Mouse (Mus musculus) CH12.LX (cell line): ENCODE measurements at regions not wholly inside any gene's neighbourhood (a gene's known extent, or its start where the extent isn't known, plus 50 kb on each side); places are given as distances from the start of the nearest gene placed in this dataset.

ENCODE experiments used
- DNase-seq: peaks from one replicate; pipeline ENCODE4 v3.0.0-alpha.2; 2013; ENCODE audit errors: extremely low read depth
- H3K27ac ChIP-seq: 2 replicates; pipeline ENCODE4 v1.5.1; 2012; ENCODE audit warnings: low read depth, mild to moderate bottlenecking, control low read depth, moderate library complexity; ENCODE audit not compliant: insufficient read depth
- H3K27me3 ChIP-seq: replicated peaks from 2 replicates; pipeline ENCODE3; 2012; ENCODE audit warnings: inconsistent platforms
- H3K36me3 ChIP-seq, 2 experiments: replicated peaks in 1 of 2; 2 replicates each; pipeline versions ENCODE3 to v1.6.1; 2012; ENCODE audit warnings: inconsistent platforms in 1 of 2, low read length in 1 of 2, mild to moderate bottlenecking in 1 of 2, mixed read lengths in 1 of 2, moderate library complexity in 1 of 2; ENCODE audit not compliant: control insufficient read depth in 1 of 2, insufficient read depth in 1 of 2
- H3K4me1 ChIP-seq, 2 experiments: 2 replicates each; pipeline ENCODE4 v1.6.1; 2012; ENCODE audit warnings: inconsistent platforms in 1 of 2, moderate library complexity in 1 of 2; ENCODE audit not compliant: insufficient read depth in 2 of 2, control insufficient read depth in 1 of 2
- H3K4me2 ChIP-seq: 2 replicates; pipeline ENCODE4 v1.6.1; 2012; ENCODE audit warnings: low read depth, mild to moderate bottlenecking, control low read depth; ENCODE audit not compliant: poor library complexity, insufficient read depth, severe bottlenecking
- H3K4me3 ChIP-seq, 3 experiments: fragments of 150-350 bp in 1 of 3; sonication (generic) in 1 of 3; replicated peaks in 1 of 3; 2 replicates each; pipeline versions ENCODE3 to v1.5.1; 2011 to 2012; ENCODE audit warnings: low read depth in 2 of 3, low read length in 2 of 3, mild to moderate bottlenecking in 2 of 3, moderate library complexity in 2 of 3, control low read depth in 1 of 3, improper control_type of control experiment in 1 of 3, inconsistent platforms in 1 of 3, mixed read lengths in 1 of 3; ENCODE audit not compliant: poor library complexity in 1 of 3
- H3K79me2 ChIP-seq: replicated peaks from 2 replicates; pipeline ENCODE4 v1.6.1; 2012; ENCODE audit warnings: mild to moderate bottlenecking, moderate library complexity; ENCODE audit not compliant: control insufficient read depth, poor library complexity, insufficient read depth, severe bottlenecking; ENCODE audit errors: extremely low read depth
- H3K9ac ChIP-seq: 2 replicates; pipeline ENCODE4 v1.6.1; 2012; ENCODE audit warnings: low read depth, mild to moderate bottlenecking, control low read depth, moderate library complexity; ENCODE audit not compliant: insufficient read depth
- H3K9me3 ChIP-seq: replicated peaks from 2 replicates; pipeline ENCODE3; 2012; ENCODE audit warnings: low read length, inconsistent platforms, mixed read lengths
- BHLHE40 ChIP-seq: IDR thresholded peaks from 2 replicates; pipeline ENCODE4 v1.6.1; 2011; ENCODE audit warnings: mild to moderate bottlenecking, low read depth, low read length, improper control_type of control experiment
- CHD1 ChIP-seq: IDR thresholded peaks from 2 replicates; pipeline ENCODE4 v1.6.1; 2012; ENCODE audit warnings: low read depth, low read length, improper control_type of control experiment, inconsistent platforms
- ELF1 ChIP-seq: IDR thresholded peaks from 2 replicates; pipeline ENCODE4 v1.6.1; 2014; ENCODE audit warnings: low read depth, mild to moderate bottlenecking, inconsistent platforms, low read length, improper control_type of control experiment
- EP300 ChIP-seq: IDR thresholded peaks from 2 replicates; pipeline ENCODE4 v1.6.1; 2011; ENCODE audit warnings: low read length, improper control_type of control experiment
- ETS1 ChIP-seq: conservative IDR thresholded peaks from 2 replicates; pipeline ENCODE4 v1.6.1; 2012; ENCODE audit warnings: low read depth, mild to moderate bottlenecking, inconsistent platforms, low read length, improper control_type of control experiment, moderate library complexity
- HCFC1 ChIP-seq: IDR thresholded peaks from 2 replicates; pipeline ENCODE4 v1.6.1; 2012; ENCODE audit warnings: low read depth, mild to moderate bottlenecking, inconsistent platforms, low read length, improper control_type of control experiment
- IRF4 ChIP-seq: IDR thresholded peaks from 2 replicates; pipeline ENCODE4 v1.6.1; 2014; ENCODE audit warnings: low read depth, mild to moderate bottlenecking, inconsistent platforms, low read length, improper control_type of control experiment
- JUN ChIP-seq: IDR thresholded peaks from 2 replicates; pipeline ENCODE4 v1.6.1; 2011; ENCODE audit warnings: low read depth, mild to moderate bottlenecking, low read length, improper control_type of control experiment, moderate library complexity; ENCODE audit not compliant: insufficient read depth
- JUND ChIP-seq: conservative IDR thresholded peaks from 2 replicates; pipeline ENCODE4 v1.6.1; 2011; ENCODE audit warnings: low read depth, low read length, improper control_type of control experiment
- MAFK ChIP-seq: IDR thresholded peaks from 2 replicates; pipeline ENCODE4 v1.6.1; 2011; ENCODE audit warnings: low read length, improper control_type of control experiment; ENCODE audit not compliant: insufficient replicate concordance
- MEF2A ChIP-seq: IDR thresholded peaks from 2 replicates; pipeline ENCODE4 v1.6.1; 2014; ENCODE audit warnings: low read depth, mild to moderate bottlenecking, inconsistent platforms, low read length, improper control_type of control experiment, borderline replicate concordance
- MYC ChIP-seq: IDR thresholded peaks from 2 replicates; pipeline ENCODE4 v1.6.1; 2011; ENCODE audit warnings: low read depth, mild to moderate bottlenecking, improper control_type of control experiment, low read length
- NRF1 ChIP-seq: IDR thresholded peaks from 2 replicates; pipeline ENCODE4 v1.6.1; 2014; ENCODE audit warnings: low read depth, mild to moderate bottlenecking, inconsistent platforms, low read length, improper control_type of control experiment, moderate library complexity
- PAX5 ChIP-seq: IDR thresholded peaks from 2 replicates; pipeline ENCODE4 v1.6.1; 2012; ENCODE audit warnings: low read length, inconsistent platforms, mixed read lengths
- POLR2A ChIP-seq: IDR thresholded peaks from 2 replicates; pipeline ENCODE4 v1.6.1; 2011; ENCODE audit warnings: low read depth, mild to moderate bottlenecking, improper control_type of control experiment, low read length
- RAD21 ChIP-seq: IDR thresholded peaks from 2 replicates; pipeline ENCODE4 v1.6.1; 2011; ENCODE audit warnings: low read depth, mild to moderate bottlenecking, low read length, improper control_type of control experiment, moderate library complexity
- SIN3A ChIP-seq: IDR thresholded peaks from 2 replicates; pipeline ENCODE4 v1.6.1; 2012; ENCODE audit warnings: low read length, improper control_type of control experiment, inconsistent platforms
- SMC3 ChIP-seq: IDR thresholded peaks from 2 replicates; pipeline ENCODE4 v1.6.1; 2011; ENCODE audit warnings: low read depth, low read length, improper control_type of control experiment
- TBP ChIP-seq: conservative IDR thresholded peaks from 2 replicates; pipeline ENCODE4 v1.6.1; 2011; ENCODE audit warnings: low read depth, low read length, improper control_type of control experiment
- TCF12 ChIP-seq: IDR thresholded peaks from 2 replicates; pipeline ENCODE4 v1.6.1; 2014; ENCODE audit warnings: low read depth, mild to moderate bottlenecking, inconsistent platforms, low read length, improper control_type of control experiment
- UBTF ChIP-seq: IDR thresholded peaks from 2 replicates; pipeline ENCODE4 v1.6.1; 2012; ENCODE audit warnings: low read depth, mild to moderate bottlenecking, inconsistent platforms, low read length, improper control_type of control experiment, moderate library complexity
- USF1 ChIP-seq: IDR thresholded peaks from 2 replicates; pipeline ENCODE4 v1.6.1; 2014; ENCODE audit warnings: low read depth, mild to moderate bottlenecking, inconsistent platforms, low read length, improper control_type of control experiment
- ZMIZ1 ChIP-seq: IDR thresholded peaks from 2 replicates; pipeline ENCODE4 v1.6.1; 2012; ENCODE audit warnings: low read depth, mild to moderate bottlenecking, inconsistent platforms, low read length, improper control_type of control experiment
- dilution Hi-C: fragments of 300-500 bp; cut with MboI; formaldehyde crosslinking; loops from 2 replicates; pipeline ENCODE4 v1.14.3; 2020; ENCODE audit warnings: low sequenced_read_pairs; ENCODE audit not compliant: extremely low pct_unique_long_range_greater_than_20kb, extremely low pct_ligation_motif_present
- in situ Hi-C: fragments of 300-500 bp; cut with MboI; formaldehyde crosslinking; loops from 3 replicates; pipeline ENCODE4 v1.14.3; 2019; ENCODE audit warnings: low sequenced_read_pairs, low pct_ligation_motif_present, low pct_unique_long_range_greater_than_20kb, mixed read lengths

DNA sequence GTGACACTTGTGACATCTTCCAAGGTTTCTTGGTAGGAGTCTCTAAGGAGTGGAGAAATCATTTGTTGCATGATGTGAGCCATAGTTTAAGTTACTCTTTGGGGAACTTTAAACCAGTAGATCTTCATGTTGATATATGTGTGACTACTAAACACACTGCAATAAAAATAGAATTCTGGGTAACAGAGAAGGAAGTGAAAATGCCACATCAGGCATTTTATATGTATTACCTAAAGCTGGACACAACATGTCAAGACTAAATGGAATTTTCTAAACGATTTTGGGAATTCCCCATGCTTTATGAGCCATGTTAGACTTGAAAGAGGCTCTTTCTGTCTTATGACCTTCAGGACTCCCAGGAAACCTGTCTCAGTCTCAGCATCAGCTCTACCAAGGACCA is 104.6 kb upstream of the Igf1 start:
- H3K4me1 ChIP-seq = peaks cover 0 to 19% of the 10 kb centered on the region in 2 experiments; a peak in 2 of 4 replicates
- no peak overlapping the region for H3K4me2 ChIP-seq
- in situ Hi-C loops (no loop called here), dilution Hi-C loops (no loop called here)
- no peak overlapping the region for H3K9ac ChIP-seq
- DNase-seq = peak; percentile 20
- H3K9me3 ChIP-seq = no peaks in the 10 kb centered on the region
- no peak overlapping the region for H3K27ac ChIP-seq
- TF ChIP-seq EP300 = peak; percentile 82
- TF ChIP-seq IRF4 = peak; percentile 69
- TF ChIP-seq ETS1 = peak; percentile 62
- peak; percentile 88 for TF ChIP-seq MEF2A
- TF ChIP-seq USF1 = no peak
- TF ChIP-seq SMC3 = no peak
- TF ChIP-seq MAFK = peak; percentile 87
- 0 out of 2 replicates have a peak, but pooled peaks have one; percentile 41 for TF ChIP-seq SIN3A
- TF ChIP-seq BHLHE40 = peak; percentile 47
- no peak for TF ChIP-seq RAD21
- no peaks in the 10 kb centered on the region for H3K36me3 ChIP-seq
- no peak overlapping the region for H3K4me3 ChIP-seq
- H3K27me3 ChIP-seq = no peaks in the 10 kb centered on the region
- no peaks in the 10 kb centered on the region for H3K79me2 ChIP-seq

DNA sequence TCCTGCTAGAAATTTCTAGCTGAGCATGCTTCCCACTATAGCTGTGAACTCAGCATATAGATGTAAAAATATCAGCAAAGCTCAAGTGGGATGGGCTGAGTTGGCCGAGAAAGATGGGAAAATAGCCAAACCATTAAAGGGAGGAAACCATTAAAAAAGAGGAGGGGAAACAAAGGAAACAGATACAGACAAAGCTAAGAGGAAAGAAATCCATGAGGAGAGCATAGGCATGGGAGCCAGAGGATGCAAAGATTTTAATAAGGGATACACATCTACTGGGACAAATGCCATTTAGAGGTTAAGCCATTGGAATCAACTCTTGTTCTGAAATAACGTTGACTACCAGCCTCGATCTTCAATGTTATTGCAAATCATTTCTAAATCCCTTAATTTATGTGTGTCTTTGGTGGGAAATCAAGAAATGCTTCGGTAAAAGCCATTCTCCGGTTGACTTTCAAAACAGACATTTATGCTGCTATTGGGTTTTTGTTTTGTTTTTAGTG is 96.5 kb upstream of the Igf1 start:
- no peaks in the 10 kb centered on the region for H3K4me1 ChIP-seq
- H3K27me3 ChIP-seq = no peaks in the 10 kb centered on the region
- H3K9me3 ChIP-seq = no peaks in the 10 kb centered on the region
- dilution Hi-C loops = no loop called here
- no peak overlapping the region for H3K27ac ChIP-seq
- in situ Hi-C loops = no loop called here
- no peak for DNase-seq
- no peak overlapping the region for H3K9ac ChIP-seq
- TF ChIP-seq MYC = no peak
- TF ChIP-seq TBP = no peak
- no peak for TF ChIP-seq JUN
- TF ChIP-seq POLR2A = no peak
- TF ChIP-seq PAX5 = no peak
- no peak for TF ChIP-seq NRF1
- no peak for TF ChIP-seq RAD21
- TF ChIP-seq ETS1 = no peak
- TF ChIP-seq CHD1 = no peak
- TF ChIP-seq TCF12 = no peak
- no peak for TF ChIP-seq USF1
- TF ChIP-seq SMC3 = no peak
- TF ChIP-seq HCFC1 = no peak
- TF ChIP-seq UBTF = no peak
- TF ChIP-seq ELF1 = no peak
- no peak for TF ChIP-seq JUND
- no peak for TF ChIP-seq ZMIZ1
- TF ChIP-seq, all 38 proteins: peak for 0
- Histone ChIP-seq H3K4me2 (no peak overlapping the region), H3K79me2 (no peaks in the 10 kb centered on the region), H3K36me3 (no peaks in the 10 kb centered on the region), H3K4me3 (no peak overlapping the region)
